Mouse (Mus musculus): ENCODE data around the gene Hoxc6. TPM values are rescaled to one million over a fixed set of nuclear protein-coding genes. Genes with fewer than 3 reads are reported as not detected.

Gene Hoxc6
- polyA plus RNA-seq, 1 experiment = not detected

- Histone ChIP-seq H3K4me3 (ENCODE audit: extremely low read depth, insufficient read depth, insufficient read length) (no peak overlapping the region), H3K36me3 (ENCODE audit: control insufficient read depth, insufficient read depth, low read length) (no peaks in the 10 kb centered on the region), H3K4me1 (ENCODE audit: control insufficient read depth, insufficient read depth, insufficient read length) (no peaks in the 10 kb centered on the region), H3K27me3 (ENCODE audit: control insufficient read depth, insufficient read depth, low read length) (peaks cover 45% of the 10 kb centered on the region), H3K27ac (ENCODE audit: insufficient read depth, low read length) (no peak overlapping the region)
- TF ChIP-seq CTCF (IDR thresholded peaks at IDR 0.05; ENCODE audit: extremely low read depth, insufficient read depth, insufficient read length, insufficient replicate concordance) (no peak), POLR2A (IDR thresholded peaks at IDR 0.05; ENCODE audit: low read depth, low read length) (no peak)
- 6% methylated on average over 39 of the region's 40 CpGs for WGBS
- no peak for DNase-seq (ENCODE audit: low read depth in 1 of 2, low spot score in 2 of 2)
These were observed 42.0 kb upstream of the Hoxc6 start for GRCm38 (mm10) chr15:102955833-102956640.

DNA sequence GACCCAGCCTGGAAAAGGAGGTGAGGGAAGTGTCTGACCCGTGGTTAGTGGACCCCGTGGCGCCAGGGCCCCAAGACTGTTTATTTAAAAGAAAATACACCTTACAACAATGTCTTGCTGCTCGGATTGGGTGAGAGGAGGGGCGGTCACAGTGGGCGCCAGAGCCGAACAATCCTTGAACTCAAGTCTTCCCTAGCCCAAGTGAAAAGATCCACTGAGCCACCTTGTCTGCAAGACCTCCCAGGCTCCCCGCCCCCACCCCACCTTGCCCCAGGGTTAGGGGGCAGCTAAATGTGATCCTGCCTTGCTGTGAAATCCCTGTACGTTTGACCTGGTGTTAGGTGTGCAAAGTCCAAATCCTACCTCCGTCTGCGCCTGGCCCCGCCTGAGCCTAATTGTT lies 41.2 kb upstream of the Hoxc6 start:
- Histone ChIP-seq H3K27me3 (ENCODE audit: control insufficient read depth, insufficient read depth, low read length) (peaks cover 50% of the 10 kb centered on the region), H3K27ac (ENCODE audit: insufficient read depth, low read length) (no peak overlapping the region), H3K4me3 (ENCODE audit: extremely low read depth, insufficient read depth, insufficient read length) (no peak overlapping the region), H3K36me3 (ENCODE audit: control insufficient read depth, insufficient read depth, low read length) (no peaks in the 10 kb centered on the region), H3K4me1 (ENCODE audit: control insufficient read depth, insufficient read depth, insufficient read length) (no peaks in the 10 kb centered on the region)
- no peak for DNase-seq (ENCODE audit: low read depth in 1 of 2, low spot score in 2 of 2)
- TF ChIP-seq POLR2A (IDR thresholded peaks at IDR 0.05; ENCODE audit: low read depth, low read length) (no peak), CTCF (IDR thresholded peaks at IDR 0.05; ENCODE audit: extremely low read depth, insufficient read depth, insufficient read length, insufficient replicate concordance) (no peak)
- 7% methylated on average over 12 of the region's 12 CpGs for WGBS

DNA sequence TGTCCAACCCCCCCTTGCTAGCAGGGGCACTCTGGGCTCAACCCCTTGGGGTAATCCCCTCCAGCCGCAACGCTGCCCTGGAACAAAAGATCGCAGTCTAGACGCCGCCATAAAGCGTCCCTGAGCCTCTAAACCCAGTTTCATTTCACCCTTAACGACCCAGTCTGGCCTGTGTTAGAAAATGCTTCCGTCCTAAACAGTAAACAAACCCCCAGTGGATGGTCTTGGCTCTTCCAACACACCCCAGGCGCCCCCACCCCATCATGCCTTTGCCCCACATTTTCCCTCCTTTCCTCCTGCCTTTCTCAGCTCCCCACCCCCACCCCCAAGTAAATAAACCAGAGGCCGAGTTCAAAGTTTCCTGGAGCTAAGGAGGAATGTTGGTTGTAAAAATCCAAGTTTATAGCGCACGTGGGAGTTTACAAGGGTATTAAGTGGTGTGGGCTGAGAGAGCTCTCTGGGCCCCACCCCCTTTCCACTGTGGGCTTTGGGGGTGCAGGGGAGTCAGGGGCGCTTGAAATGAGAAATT lies 38.3 kb upstream of the Hoxc6 start:
- H3K4me3 ChIP-seq (ENCODE audit: extremely low read depth, insufficient read depth, insufficient read length) = no peak overlapping the region
- TF ChIP-seq CTCF (IDR thresholded peaks at IDR 0.05; ENCODE audit: extremely low read depth, insufficient read depth, insufficient read length, insufficient replicate concordance) (no peak), POLR2A (IDR thresholded peaks at IDR 0.05; ENCODE audit: low read depth, low read length) (no peak)
- peaks cover 46% of the 10 kb centered on the region for H3K27me3 ChIP-seq (ENCODE audit: control insufficient read depth, insufficient read depth, low read length)
- 6% methylated on average over 13 of the region's 13 CpGs for WGBS
- DNase-seq (ENCODE audit: low read depth in 1 of 2, low spot score in 2 of 2) = no peak
- H3K4me1 ChIP-seq (ENCODE audit: control insufficient read depth, insufficient read depth, insufficient read length) = peaks cover 2% of the 10 kb centered on the region; the same call in 1 of the 2 replicates
- H3K27ac ChIP-seq (ENCODE audit: insufficient read depth, low read length) = no peak overlapping the region
- H3K36me3 ChIP-seq (ENCODE audit: control insufficient read depth, insufficient read depth, low read length) = no peaks in the 10 kb centered on the region

- DNase-seq (ENCODE audit: low read depth in 1 of 2, low spot score in 2 of 2) = no peak
- H3K4me1 ChIP-seq (ENCODE audit: control insufficient read depth, insufficient read depth, insufficient read length) = peaks cover 2% of the 10 kb centered on the region; the same call in 1 of the 2 replicates
- H3K27me3 ChIP-seq (ENCODE audit: control insufficient read depth, insufficient read depth, low read length) = peaks cover 42% of the 10 kb centered on the region
- no peak for TF ChIP-seq POLR2A (IDR thresholded peaks at IDR 0.05; ENCODE audit: low read depth, low read length)
- no peak for TF ChIP-seq CTCF (IDR thresholded peaks at IDR 0.05; ENCODE audit: extremely low read depth, insufficient read depth, insufficient read length, insufficient replicate concordance)
- H3K4me3 ChIP-seq (ENCODE audit: extremely low read depth, insufficient read depth, insufficient read length) = no peak overlapping the region
- 9% methylated on average over 6 of the region's 6 CpGs for WGBS
- H3K27ac ChIP-seq (ENCODE audit: insufficient read depth, low read length) = no peak overlapping the region
- no peaks in the 10 kb centered on the region for H3K36me3 ChIP-seq (ENCODE audit: control insufficient read depth, insufficient read depth, low read length)
These were observed 36.3 kb upstream of the Hoxc6 start for GRCm38 (mm10) chr15:102961728-102962127.

- Histone ChIP-seq H3K27ac (ENCODE audit: insufficient read depth, low read length) (no peak overlapping the region), H3K4me1 (ENCODE audit: control insufficient read depth, insufficient read depth, insufficient read length) (peaks cover 2% of the 10 kb centered on the region; the same call in 1 of the 2 replicates), H3K4me3 (ENCODE audit: extremely low read depth, insufficient read depth, insufficient read length) (no peak overlapping the region), H3K27me3 (ENCODE audit: control insufficient read depth, insufficient read depth, low read length) (peaks cover 43% of the 10 kb centered on the region), H3K36me3 (ENCODE audit: control insufficient read depth, insufficient read depth, low read length) (no peaks in the 10 kb centered on the region)
- no peak for TF ChIP-seq POLR2A (IDR thresholded peaks at IDR 0.05; ENCODE audit: low read depth, low read length)
- DNase-seq (ENCODE audit: low read depth in 1 of 2, low spot score in 2 of 2) = no peak
- WGBS = 12% methylated on average over 13 of the region's 13 CpGs
These were observed 35.6 kb upstream of the Hoxc6 start for GRCm38 (mm10) chr15:102962492-102962891.

- Histone ChIP-seq H3K27ac (ENCODE audit: insufficient read depth, low read length) (no peak overlapping the region), H3K4me1 (ENCODE audit: control insufficient read depth, insufficient read depth, insufficient read length) (peaks cover 2% of the 10 kb centered on the region; the same call in 1 of the 2 replicates), H3K4me3 (ENCODE audit: extremely low read depth, insufficient read depth, insufficient read length) (no peak overlapping the region), H3K36me3 (ENCODE audit: control insufficient read depth, insufficient read depth, low read length) (no peaks in the 10 kb centered on the region), H3K27me3 (ENCODE audit: control insufficient read depth, insufficient read depth, low read length) (peaks cover 48% of the 10 kb centered on the region)
- no peak for DNase-seq (ENCODE audit: low read depth in 1 of 2, low spot score in 2 of 2)
- TF ChIP-seq POLR2A (IDR thresholded peaks at IDR 0.05; ENCODE audit: low read depth, low read length) (no peak), CTCF (IDR thresholded peaks at IDR 0.05; ENCODE audit: extremely low read depth, insufficient read depth, insufficient read length, insufficient replicate concordance) (no peak)
- 16% methylated on average over 8 of the region's 8 CpGs for WGBS
These were observed 34.8 kb upstream of the Hoxc6 start for GRCm38 (mm10) chr15:102963259-102963658.
